Comparison of ENCODE assay signal across 15 mouse cellular contexts in the genomic region with DNA sequence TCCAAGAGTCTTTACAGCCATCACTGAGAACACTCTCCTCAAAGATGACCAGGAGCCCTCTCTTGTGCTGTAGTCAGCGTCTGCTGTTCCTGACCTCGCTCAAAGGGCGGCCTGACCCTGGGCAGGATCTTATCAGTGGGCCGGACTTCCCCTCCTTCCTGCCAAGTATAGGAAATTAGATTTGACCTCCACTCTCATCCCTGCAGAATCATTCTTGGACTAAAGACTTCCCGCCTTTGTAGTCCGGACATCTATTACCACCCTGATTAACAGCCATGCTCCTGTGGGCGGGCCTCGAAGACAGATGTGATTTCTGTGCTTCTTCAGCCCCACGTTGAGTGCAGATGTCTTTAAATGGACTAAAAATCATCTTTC.
DNase-seq lines count a peak whose midpoint lies in the region; ATAC-seq lines count a peak whose summit lies in the region.
"Had no signal": no experiment of that assay in that cellular context is flagged by ENCODE, and none has a peak within 500 bp of the region (broad histone marks: within the 10 kb centered on the region; RNA-seq: fewer than 3 reads in every experiment).

No protein-coding gene starts in this region.

- H3K9me3 ChIP-seq in heart, embryonic 11.5 days (replicated peaks; ENCODE audit: control insufficient read depth, low read length) = no peaks in the 10 kb centered on the region
- no peaks in the 10 kb centered on the region for H3K9me3 ChIP-seq in neural tube, embryonic 13.5 days
- H3K9me3 ChIP-seq in hindbrain, embryonic 13.5 days = no peaks in the 10 kb centered on the region
- H3K9me3 ChIP-seq in limb, embryonic 13.5 days = no peaks in the 10 kb centered on the region
- H3K9me3 ChIP-seq: forebrain, embryonic 10.5 days; heart, embryonic 13.5 days; liver, embryonic 13.5 days had no signal

- no peak overlapping the region for H3K27ac ChIP-seq in heart, embryonic 11.5 days (ENCODE audit: low read depth, low read length)
- H3K27ac ChIP-seq in neural tube, embryonic 13.5 days (replicated peaks) = peak overlapping the region; percentile 49
- H3K27ac ChIP-seq in hindbrain, embryonic 13.5 days = peak overlapping the region; percentile 52
- no peak overlapping the region for H3K27ac ChIP-seq in limb, embryonic 13.5 days
- H3K27ac ChIP-seq: forebrain, embryonic 10.5 days; heart, embryonic 13.5 days; liver, embryonic 13.5 days had no signal

- H3K4me3 ChIP-seq in heart, embryonic 11.5 days (ENCODE audit: low read depth, low read length) = no peak overlapping the region
- H3K4me3 ChIP-seq in neural tube, embryonic 13.5 days = no peak overlapping the region
- H3K4me3 ChIP-seq in hindbrain, embryonic 13.5 days = no peak overlapping the region
- no peak overlapping the region for H3K4me3 ChIP-seq in limb, embryonic 13.5 days
- H3K4me3 ChIP-seq: forebrain, embryonic 10.5 days; heart, embryonic 13.5 days; liver, embryonic 13.5 days; myocyte had no signal

- H3K9ac ChIP-seq in heart, embryonic 11.5 days (ENCODE audit: low read depth, low read length) = no peak overlapping the region
- no peak overlapping the region for H3K9ac ChIP-seq in neural tube, embryonic 13.5 days
- no peak overlapping the region for H3K9ac ChIP-seq in hindbrain, embryonic 13.5 days
- H3K9ac ChIP-seq in limb, embryonic 13.5 days = no peak overlapping the region
- H3K9ac ChIP-seq: heart, embryonic 13.5 days; liver, embryonic 13.5 days had no signal

- no peak for DNase-seq in heart, adult 9 months (ENCODE audit: low spot score in 2 of 2)
- DNase-seq in neural tube, embryonic 10.5 days (ENCODE audit: extremely low spot score, low spot score) = no peak
- no peak for DNase-seq in layer of hippocampus, postnatal 10 days (ENCODE audit: low spot score in 2 of 2)
- no peak for DNase-seq in urinary bladder, postnatal 36 days (ENCODE audit: low spot score in 2 of 2)
- DNase-seq: liver, embryonic 13.5 days; thymus, postnatal 36 days had no signal

- H3K36me3 ChIP-seq in heart, embryonic 11.5 days (ENCODE audit: control insufficient read depth, insufficient read depth, low read length) = no peaks in the 10 kb centered on the region
- H3K36me3 ChIP-seq in neural tube, embryonic 13.5 days = no peaks in the 10 kb centered on the region
- no peaks in the 10 kb centered on the region for H3K36me3 ChIP-seq in hindbrain, embryonic 13.5 days
- H3K36me3 ChIP-seq in limb, embryonic 13.5 days = no peaks in the 10 kb centered on the region
- H3K36me3 ChIP-seq: forebrain, embryonic 10.5 days; heart, embryonic 13.5 days; liver, embryonic 13.5 days had no signal

- 0 out of 2 replicates have a peak, but pooled peaks cover 2% of the 10 kb centered on the region for H3K27me3 ChIP-seq in heart, embryonic 11.5 days (ENCODE audit: control insufficient read depth, insufficient read depth, low read length)
- H3K27me3 ChIP-seq in neural tube, embryonic 13.5 days = peaks cover 4% of the 10 kb centered on the region; the same call in 1 of the 2 replicates
- H3K27me3 ChIP-seq in hindbrain, embryonic 13.5 days = peaks cover 13% of the 10 kb centered on the region; the same call in 1 of the 2 replicates
- peaks cover 15% of the 10 kb centered on the region for H3K27me3 ChIP-seq in limb, embryonic 13.5 days

- H3K4me2 ChIP-seq in heart, embryonic 11.5 days = no peak overlapping the region
- H3K4me2 ChIP-seq in neural tube, embryonic 13.5 days = no peak overlapping the region
- H3K4me2 ChIP-seq in hindbrain, embryonic 13.5 days = no peak overlapping the region
- peak overlapping the region; percentile 42; the same call in 1 of the 2 replicates for H3K4me2 ChIP-seq in limb, embryonic 13.5 days (replicated peaks)
- H3K4me2 ChIP-seq: heart, embryonic 13.5 days; liver, embryonic 13.5 days had no signal

- peaks cover 11% of the 10 kb centered on the region; the same call in 1 of the 2 replicates for H3K4me1 ChIP-seq in heart, embryonic 11.5 days (ENCODE audit: control insufficient read depth, insufficient read depth, low read length)
- H3K4me1 ChIP-seq in neural tube, embryonic 13.5 days (replicated peaks) = peaks cover 25% of the 10 kb centered on the region
- peaks cover 30% of the 10 kb centered on the region for H3K4me1 ChIP-seq in hindbrain, embryonic 13.5 days (replicated peaks)
- H3K4me1 ChIP-seq in limb, embryonic 13.5 days = peaks cover 31% of the 10 kb centered on the region

- ATAC-seq in heart, embryonic 11.5 days (replicated peaks; ENCODE audit: insufficient number of reproducible peaks, low FRiP score, low TSS enrichment) = 0 out of 2 replicates have a peak, but pooled peaks have one; percentile 14
- no peak for ATAC-seq in neural tube, embryonic 13.5 days (ENCODE audit: low read depth)
- ATAC-seq in hindbrain, embryonic 13.5 days (ENCODE audit: low FRiP score) = no peak
- no peak for ATAC-seq in limb, embryonic 13.5 days (ENCODE audit: low FRiP score, low read depth)
- ATAC-seq: activated CD4-positive, CD25-positive, alpha-beta regulatory T cell, adult 4 months; inflammation-experienced regulatory T-cells, adult 6 months had no signal

- 32% methylated on average over 9 of the region's 9 CpGs for WGBS in heart, embryonic 11.5 days (ENCODE audit: insufficient replicate concordance)
- 34% methylated on average over 9 of the region's 9 CpGs for WGBS in neural tube, embryonic 13.5 days
- WGBS in hindbrain, embryonic 13.5 days = 53% methylated on average over 9 of the region's 9 CpGs
- 25% methylated on average over 9 of the region's 9 CpGs for WGBS in limb, embryonic 13.5 days

Comparison
In these comparisons a context has a peak if more than half of its experiments do, and no peak if none do; other contexts are left out.
1. H3K27ac ChIP-seq: peak in neural tube, embryonic 13.5 days (single experiment) and hindbrain, embryonic 13.5 days (single experiment); none in heart, embryonic 11.5 days (single experiment) and limb, embryonic 13.5 days (single experiment).